In the genomic region with DNA sequence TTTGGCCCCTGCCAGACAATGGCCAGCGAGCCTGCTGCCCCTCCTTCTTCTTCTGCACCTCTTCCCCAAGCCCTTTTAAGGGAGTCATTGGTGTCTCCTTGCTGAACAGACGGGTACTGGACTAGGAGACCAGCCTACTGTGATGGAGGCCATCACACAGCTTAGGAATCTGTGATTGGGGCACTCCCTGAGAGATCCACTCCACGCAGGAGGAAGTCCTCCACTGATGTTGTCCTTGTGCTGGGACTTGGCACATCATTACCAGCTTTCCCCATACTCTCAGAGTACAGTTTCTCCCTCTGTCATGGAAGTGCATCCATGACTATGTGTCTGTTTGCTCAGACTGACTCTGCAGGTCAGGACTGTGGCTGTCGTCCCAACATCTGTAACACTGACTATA, we compare ENCODE assay signal across 19 mouse cellular contexts.
A peak's percentile ranks its signal among the peaks of the same experiment; 100 is the strongest.
DNase-seq lines count a peak whose midpoint lies in the region; ATAC-seq and TF ChIP-seq lines count a peak whose summit lies in the region.
"Had no signal": no experiment of that assay in that cellular context is flagged by ENCODE, and none has a peak within 500 bp of the region (broad histone marks: within the 10 kb centered on the region; RNA-seq: fewer than 3 reads in every experiment).

No protein-coding gene starts in this region.

- TF ChIP-seq EP300 in lung, postnatal 0 days (IDR thresholded peaks at IDR 0.05): no peak
- no peak for TF ChIP-seq EP300 in stomach, postnatal 0 days (optimal IDR thresholded peaks at IDR 0.05)

- no peak overlapping the region for H3K4me3 ChIP-seq in intestine, embryonic 16.5 days (ENCODE audit: low read length)
- no peak overlapping the region for H3K4me3 ChIP-seq in intestine, postnatal 0 days (ENCODE audit: low read depth, low read length)
- no peak overlapping the region for H3K4me3 ChIP-seq in lung, postnatal 0 days (ENCODE audit: low read depth, low read length)
- peak overlapping the region; percentile 88 for H3K4me3 ChIP-seq in megakaryocyte, embryonic 14.5 days (replicated peaks)
- no peak overlapping the region for H3K4me3 ChIP-seq in stomach, postnatal 0 days (ENCODE audit: low read depth, low read length)
- H3K4me3 ChIP-seq: embryonic facial prominence, embryonic 12.5 days; heart, embryonic 10.5 days; limb, embryonic 13.5 days; midbrain, embryonic 10.5 days had no signal

- H3K36me3 ChIP-seq in intestine, embryonic 16.5 days (ENCODE audit: control insufficient read depth, insufficient read depth, low read length): no peaks in the 10 kb centered on the region
- no peaks in the 10 kb centered on the region for H3K36me3 ChIP-seq in intestine, postnatal 0 days (ENCODE audit: control insufficient read depth, insufficient read depth)
- no peaks in the 10 kb centered on the region for H3K36me3 ChIP-seq in lung, postnatal 0 days (ENCODE audit: insufficient read depth, low read length)
- no peaks in the 10 kb centered on the region for H3K36me3 ChIP-seq in megakaryocyte, embryonic 14.5 days (replicated peaks; ENCODE audit: low read length)
- no peaks in the 10 kb centered on the region for H3K36me3 ChIP-seq in stomach, postnatal 0 days (ENCODE audit: control insufficient read depth, insufficient read depth, low read length)
- H3K36me3 ChIP-seq: embryonic facial prominence, embryonic 12.5 days; G1E; heart, embryonic 10.5 days; midbrain, embryonic 10.5 days had no signal

- no peak overlapping the region for H3K4me2 ChIP-seq in intestine, embryonic 16.5 days (ENCODE audit: low read depth, low read length)
- H3K4me2 ChIP-seq in intestine, postnatal 0 days (replicated peaks; ENCODE audit: low read depth): no peak overlapping the region
- 0 out of 2 replicates have a peak overlapping the region, but pooled peaks have one; percentile 3 for H3K4me2 ChIP-seq in lung, postnatal 0 days (replicated peaks; ENCODE audit: low read depth, low read length)
- no peak overlapping the region for H3K4me2 ChIP-seq in stomach, postnatal 0 days (replicated peaks; ENCODE audit: low read depth)
- H3K4me2 ChIP-seq: embryonic facial prominence, embryonic 12.5 days; limb, embryonic 13.5 days had no signal

- no peak overlapping the region for H3K27ac ChIP-seq in intestine, embryonic 16.5 days (ENCODE audit: low read length)
- no peak overlapping the region for H3K27ac ChIP-seq in intestine, postnatal 0 days (ENCODE audit: low read depth, low read length)
- no peak overlapping the region for H3K27ac ChIP-seq in lung, postnatal 0 days (ENCODE audit: low read length)
- H3K27ac ChIP-seq in stomach, postnatal 0 days (replicated peaks): peak overlapping the region; percentile 35; the same call in 1 of the 2 replicates
- H3K27ac ChIP-seq: embryonic facial prominence, embryonic 12.5 days; heart, embryonic 10.5 days; limb, embryonic 13.5 days; liver, embryonic 14.5 days; midbrain, embryonic 10.5 days had no signal

- H3K4me1 ChIP-seq in intestine, embryonic 16.5 days (ENCODE audit: control insufficient read depth, insufficient read depth, low read length): no peaks in the 10 kb centered on the region
- H3K4me1 ChIP-seq in intestine, postnatal 0 days (replicated peaks; ENCODE audit: control insufficient read depth, insufficient read depth, low read length): no peaks in the 10 kb centered on the region
- H3K4me1 ChIP-seq in lung, postnatal 0 days (ENCODE audit: insufficient read depth, low read depth, low read length): peaks cover 7% of the 10 kb centered on the region; the same call in 1 of the 2 replicates
- peaks cover 37% of the 10 kb centered on the region for H3K4me1 ChIP-seq in megakaryocyte, embryonic 14.5 days
- H3K4me1 ChIP-seq in stomach, postnatal 0 days (replicated peaks; ENCODE audit: control insufficient read depth, insufficient read depth): no peaks in the 10 kb centered on the region

- no peak for TF ChIP-seq CTCF in intestine, postnatal 0 days (IDR thresholded peaks at IDR 0.05; ENCODE audit: low read depth)
- no peak for TF ChIP-seq CTCF in lung, postnatal 0 days (IDR thresholded peaks at IDR 0.05)
- no peak for TF ChIP-seq CTCF in stomach, postnatal 0 days (IDR thresholded peaks at IDR 0.05; ENCODE audit: low read depth)

- H3K9me3 ChIP-seq in intestine, embryonic 16.5 days (ENCODE audit: control insufficient read depth, low read length): no peaks in the 10 kb centered on the region
- no peaks in the 10 kb centered on the region for H3K9me3 ChIP-seq in intestine, postnatal 0 days (ENCODE audit: control insufficient read depth)
- H3K9me3 ChIP-seq in lung, postnatal 0 days (ENCODE audit: low read length): no peaks in the 10 kb centered on the region
- no peaks in the 10 kb centered on the region for H3K9me3 ChIP-seq in megakaryocyte, embryonic 14.5 days
- H3K9me3 ChIP-seq in stomach, postnatal 0 days (ENCODE audit: control insufficient read depth, low read length): no peaks in the 10 kb centered on the region
- H3K9me3 ChIP-seq: embryonic facial prominence, embryonic 12.5 days; heart, embryonic 10.5 days; limb, embryonic 13.5 days; midbrain, embryonic 10.5 days had no signal

- WGBS in intestine, embryonic 16.5 days: 72% methylated on average over 4 of the region's 4 CpGs
- 79% methylated on average over 4 of the region's 4 CpGs for WGBS in intestine, postnatal 0 days
- 51% methylated on average over 4 of the region's 4 CpGs for WGBS in lung, postnatal 0 days
- WGBS in stomach, postnatal 0 days: 72% methylated on average over 4 of the region's 4 CpGs

- H3K27me3 ChIP-seq in intestine, embryonic 16.5 days (replicated peaks; ENCODE audit: control insufficient read depth, insufficient read depth, low read length): no peaks in the 10 kb centered on the region
- H3K27me3 ChIP-seq in intestine, postnatal 0 days (replicated peaks; ENCODE audit: control insufficient read depth, insufficient read depth, low read length): no peaks in the 10 kb centered on the region
- H3K27me3 ChIP-seq in lung, postnatal 0 days (replicated peaks; ENCODE audit: insufficient read depth, low read length): no peaks in the 10 kb centered on the region
- H3K27me3 ChIP-seq in megakaryocyte, embryonic 14.5 days (replicated peaks): peaks cover 71% of the 10 kb centered on the region
- H3K27me3 ChIP-seq in stomach, postnatal 0 days (ENCODE audit: control insufficient read depth, insufficient read depth, low read length): no peaks in the 10 kb centered on the region
- H3K27me3 ChIP-seq: CH12.LX; embryonic facial prominence, embryonic 12.5 days; Patski had no signal

- no peak overlapping the region for H3K9ac ChIP-seq in intestine, embryonic 16.5 days (ENCODE audit: low read depth, low read length)
- no peak overlapping the region for H3K9ac ChIP-seq in intestine, postnatal 0 days (ENCODE audit: low read depth, low read length)
- no peak overlapping the region for H3K9ac ChIP-seq in lung, postnatal 0 days (replicated peaks; ENCODE audit: low read depth)
- no peak overlapping the region for H3K9ac ChIP-seq in stomach, postnatal 0 days (ENCODE audit: low read length)
- H3K9ac ChIP-seq: embryonic facial prominence, embryonic 12.5 days; limb, embryonic 13.5 days; liver, embryonic 14.5 days had no signal

- ATAC-seq in intestine, embryonic 16.5 days: peak; percentile 11; the same call in 1 of the 2 replicates
- ATAC-seq in intestine, postnatal 0 days: no peak
- peak; percentile 40; the same call in 1 of the 2 replicates for ATAC-seq in lung, postnatal 0 days
- ATAC-seq in stomach, postnatal 0 days (ENCODE audit: low FRiP score, low TSS enrichment): no peak
- ATAC-seq: midbrain, embryonic 16.5 days had no signal

- DNase-seq in lung, postnatal 0 days (ENCODE audit: low spot score): no peak
- no peak for DNase-seq in lung, postnatal 14 days
- DNase-seq in stomach, postnatal 0 days (ENCODE audit: low spot score): no peak
- no peak for DNase-seq in kidney, adult 8-10 months
- DNase-seq: B cell, adult 2 months; kidney, adult 18-20 months; right cerebral cortex, postnatal 25 days had no signal

Comparison
In these comparisons a context has a peak if more than half of its experiments do, and no peak if none do; other contexts are left out.
1. ATAC-seq: peak in intestine, embryonic 16.5 days (single experiment) and lung, postnatal 0 days (single experiment); none in intestine, postnatal 0 days (single experiment) and stomach, postnatal 0 days (single experiment).